Mouse (Mus musculus) megakaryocyte, embryonic 14.5 days (primary cell): ENCODE measurements around the gene Hpse2.

Experiments
- FLI1 ChIP-seq: IDR thresholded peaks from 2 replicates; pipeline ENCODE4 v1.6.1; 2012; ENCODE audit warnings: low read length, inconsistent platforms, mixed read lengths
- GATA1 ChIP-seq: IDR thresholded peaks from 3 replicates; pipeline ENCODE4 v1.6.1; 2012; ENCODE audit warnings: mixed read lengths, low read length, inconsistent platforms, borderline replicate concordance

DNA sequence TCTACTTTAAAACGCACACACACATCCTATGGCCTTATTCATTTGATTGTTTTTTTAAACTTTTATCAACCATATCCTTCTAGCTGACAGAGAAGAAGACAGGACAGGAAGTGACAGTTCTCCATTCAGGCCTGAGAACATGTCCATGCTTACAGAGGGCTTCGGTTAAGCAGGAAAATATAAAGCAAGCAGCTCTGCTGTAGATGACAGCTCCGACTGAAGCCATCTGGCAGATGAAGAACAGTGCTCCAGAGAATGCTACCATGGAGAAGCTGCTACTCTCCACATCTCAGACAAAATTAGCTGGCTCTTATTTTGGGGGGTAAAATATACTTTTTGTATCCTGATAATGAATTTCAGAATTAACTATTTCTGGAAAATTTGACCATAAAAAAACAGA lies 246.5 kb downstream of the Hpse2 start:
- no peak for TF ChIP-seq GATA1
- no peak for TF ChIP-seq FLI1
